Mouse (Mus musculus): ENCODE results near the gene Nfib. TPM values are rescaled to one million over a fixed set of nuclear protein-coding genes. Genes with fewer than 3 reads are reported as not detected.

Nfib gene
- 52.1 and 63.7 TPM in 2 replicates for polyA plus RNA-seq (2015; fragmentation: Nextera tagmentation; extraction: Ambion mirVana)

DNA sequence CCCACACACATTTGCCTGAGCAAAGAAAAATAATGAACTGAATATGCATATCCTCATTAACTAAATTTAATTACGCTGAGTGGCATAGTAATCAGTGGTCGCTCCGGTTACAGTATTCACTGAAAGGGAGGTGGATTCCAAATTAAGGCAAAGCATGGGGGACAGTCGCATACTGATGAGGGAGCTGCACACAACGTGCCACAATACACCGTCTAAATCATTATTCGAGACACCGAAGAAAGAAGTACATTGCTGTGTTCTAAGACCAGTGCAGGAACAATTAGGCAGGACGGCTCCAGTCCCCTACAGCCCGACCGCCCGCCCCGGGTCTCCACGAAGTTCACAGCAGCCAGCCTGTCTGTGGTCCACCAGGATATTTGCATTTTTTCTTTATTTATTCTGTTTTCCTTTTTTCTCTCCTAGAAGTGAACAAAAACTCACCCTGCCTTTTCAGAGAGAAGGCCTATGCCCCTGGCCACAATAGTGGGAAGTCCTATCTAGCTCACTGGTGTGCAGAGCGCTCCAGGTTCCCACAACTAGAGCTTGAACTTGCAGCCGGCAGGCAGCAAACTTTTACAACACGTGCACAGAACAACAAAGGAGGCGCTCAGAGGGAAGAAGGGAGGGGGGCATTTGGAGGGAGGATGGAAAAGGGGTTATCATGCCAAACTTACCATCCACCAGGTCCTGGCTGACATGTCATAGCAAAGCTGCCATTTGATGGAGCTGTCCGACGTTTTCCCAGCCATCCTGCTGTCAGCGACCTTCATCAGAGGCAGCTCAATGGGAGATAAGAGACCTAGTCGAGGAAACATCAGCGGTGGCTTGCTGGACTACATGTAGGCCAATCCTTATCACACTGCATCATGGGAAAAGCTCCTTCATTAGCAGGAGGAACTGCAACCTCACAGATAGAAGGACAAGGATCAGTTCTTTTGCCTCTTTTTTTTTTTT, at the start of gene Nfib:
Gene Nfib, minus strand, starts transcription at position 910 of the 954 bp plus-strand sequence.
- no peak for ATAC-seq
- H3K4me2 ChIP-seq (replicated peaks; ENCODE audit: low read depth, low read length), result no peak within 1 kb of the TSS

DNA sequence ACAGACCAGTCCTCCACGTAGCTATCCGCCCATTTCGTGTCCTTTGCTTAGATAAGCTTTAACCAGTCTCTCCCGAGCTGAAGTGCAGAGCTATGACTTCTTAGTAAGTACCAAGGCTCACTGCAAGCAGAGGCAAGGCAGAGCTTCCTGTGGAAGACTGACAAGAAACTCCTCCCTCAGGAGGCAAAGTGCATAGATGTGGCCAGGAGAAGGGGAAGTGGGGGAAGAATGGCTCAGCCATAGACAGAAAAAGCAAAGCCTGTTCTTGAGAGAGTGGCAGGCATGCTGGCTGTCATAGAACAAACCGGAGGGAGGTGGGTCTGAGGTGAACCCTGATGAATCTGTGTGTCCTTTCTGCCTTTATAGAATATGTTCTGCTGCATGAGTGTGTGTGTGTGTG, 30.2 kb upstream of the Nfib start:
- no peak overlapping the region for H3K27ac ChIP-seq (ENCODE audit: low read length)

More for the DNA sequence above, at the start of gene Nfib:
- TF ChIP-seq CTCF (IDR thresholded peaks at IDR 0.05) (no peak), EP300 (IDR thresholded peaks at IDR 0.05) (no peak)
- Histone ChIP-seq H3K4me1 (ENCODE audit: insufficient read depth, low read depth, low read length) (no peaks in the 10 kb centered on the region), H3K4me3 (ENCODE audit: low read depth, low read length) (no peak within 1 kb of the TSS), H3K36me3 (ENCODE audit: insufficient read depth, low read length) (no peaks in the 10 kb centered on the region), H3K9me3 (ENCODE audit: low read length) (no peaks in the 10 kb centered on the region), H3K9ac (replicated peaks; ENCODE audit: low read depth) (no peak within 1 kb of the TSS), H3K27me3 (replicated peaks; ENCODE audit: insufficient read depth, low read length) (no peaks in the 10 kb centered on the region), H3K27ac (ENCODE audit: low read length) (no peak within 1 kb of the TSS)
- no peak for DNase-seq (ENCODE audit: low spot score)
- WGBS, result 66% methylated on average over 23 of the region's 23 CpGs

DNA sequence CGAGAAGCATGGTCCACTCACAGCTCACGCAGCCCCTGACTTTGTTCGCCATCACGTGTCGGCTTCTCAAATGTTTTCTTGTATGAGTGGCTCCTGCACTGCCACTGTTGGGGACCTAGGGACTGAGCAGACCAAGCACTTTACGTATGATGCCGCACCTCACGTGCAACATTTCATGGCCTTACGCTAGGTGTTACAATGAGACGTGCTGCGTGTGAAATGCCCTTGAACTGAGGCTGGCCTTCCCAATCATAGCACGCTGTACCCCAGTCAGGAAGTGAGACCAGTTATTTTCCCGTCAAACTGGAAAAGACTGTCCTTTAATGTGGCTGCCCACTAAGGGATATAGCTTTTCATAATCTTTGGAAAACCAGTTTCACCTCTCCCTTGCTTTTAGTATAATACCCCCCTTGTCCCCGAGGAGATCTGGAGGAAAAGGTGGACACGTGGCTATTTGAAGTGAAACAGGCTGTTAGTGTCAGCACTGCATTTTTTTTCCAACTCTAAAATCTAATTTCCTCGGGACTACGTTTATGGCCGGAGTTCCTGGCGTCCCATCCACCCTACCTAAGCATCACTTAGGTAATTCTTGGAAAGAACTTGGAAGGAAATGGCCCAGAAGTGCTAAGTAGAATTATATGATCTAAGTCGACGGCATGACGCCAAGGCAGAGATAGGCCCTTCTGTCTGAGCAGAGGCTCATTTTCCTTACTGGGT, 29.4 kb upstream of the Nfib start:
- Histone ChIP-seq H3K4me2 (replicated peaks; ENCODE audit: low read depth, low read length) (no peak overlapping the region), H3K27ac (ENCODE audit: low read length) (no peak overlapping the region), H3K9ac (replicated peaks; ENCODE audit: low read depth) (no peak overlapping the region), H3K9me3 (ENCODE audit: low read length) (no peaks in the 10 kb centered on the region), H3K36me3 (ENCODE audit: insufficient read depth, low read length) (no peaks in the 10 kb centered on the region), H3K4me3 (ENCODE audit: low read depth, low read length) (no peak overlapping the region), H3K4me1 (ENCODE audit: insufficient read depth, low read depth, low read length) (no peaks in the 10 kb centered on the region), H3K27me3 (replicated peaks; ENCODE audit: insufficient read depth, low read length) (no peaks in the 10 kb centered on the region)
- no peak for TF ChIP-seq CTCF (IDR thresholded peaks at IDR 0.05)
- TF ChIP-seq EP300 (IDR thresholded peaks at IDR 0.05), result no peak
- ATAC-seq (0 out of 2 replicates have a peak, but pooled peaks have one; percentile 19), DNase-seq (ENCODE audit: low spot score) (no peak)
- 59% methylated on average over 22 of the region's 22 CpGs for WGBS

More for the DNA sequence above, 30.2 kb upstream of the Nfib start:
- ATAC-seq, result no peak
- no peak for DNase-seq (ENCODE audit: low spot score)
- TF ChIP-seq CTCF (IDR thresholded peaks at IDR 0.05), result no peak
- TF ChIP-seq EP300 (IDR thresholded peaks at IDR 0.05), result no peak
- Histone ChIP-seq H3K9ac (replicated peaks; ENCODE audit: low read depth) (no peak overlapping the region), H3K27me3 (replicated peaks; ENCODE audit: insufficient read depth, low read length) (no peaks in the 10 kb centered on the region), H3K36me3 (ENCODE audit: insufficient read depth, low read length) (no peaks in the 10 kb centered on the region), H3K4me3 (ENCODE audit: low read depth, low read length) (no peak overlapping the region), H3K4me1 (ENCODE audit: insufficient read depth, low read depth, low read length) (no peaks in the 10 kb centered on the region), H3K9me3 (ENCODE audit: low read length) (no peaks in the 10 kb centered on the region), H3K4me2 (replicated peaks; ENCODE audit: low read depth, low read length) (no peak overlapping the region)
- 40% methylated on average over 5 of the region's 5 CpGs for WGBS

DNA sequence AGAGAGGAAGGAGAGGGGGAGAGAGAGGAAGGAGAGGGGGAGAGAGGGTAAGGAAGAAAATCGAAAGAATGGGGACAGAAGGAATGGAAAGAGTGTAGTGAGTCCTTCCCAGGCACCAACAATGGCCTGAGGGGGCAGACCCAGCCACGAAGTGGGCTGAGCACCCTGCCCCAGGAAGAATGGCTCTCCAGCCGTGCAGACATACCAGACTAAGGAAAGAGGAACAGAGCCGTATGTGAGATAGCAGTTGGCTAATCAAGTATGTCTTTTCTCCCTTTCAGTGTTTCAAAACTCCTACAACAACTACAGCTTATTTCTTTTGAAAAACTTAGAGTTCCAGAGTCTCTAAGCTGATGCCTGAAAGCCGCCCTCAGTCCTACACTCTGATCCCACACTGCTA, 28.8 kb upstream of the Nfib start:
- WGBS, result 51% methylated on average over 5 of the region's 5 CpGs
- H3K9ac ChIP-seq (replicated peaks; ENCODE audit: low read depth), result no peak overlapping the region
- H3K4me2 ChIP-seq (replicated peaks; ENCODE audit: low read depth, low read length), result no peak overlapping the region
- no peak overlapping the region for H3K27ac ChIP-seq (ENCODE audit: low read length)
- H3K27me3 ChIP-seq (replicated peaks; ENCODE audit: insufficient read depth, low read length), result no peaks in the 10 kb centered on the region
- H3K4me3 ChIP-seq (ENCODE audit: low read depth, low read length), result no peak overlapping the region
- no peak for ATAC-seq
- H3K9me3 ChIP-seq (ENCODE audit: low read length), result no peaks in the 10 kb centered on the region
- no peak for TF ChIP-seq EP300 (IDR thresholded peaks at IDR 0.05)
- no peak for TF ChIP-seq CTCF (IDR thresholded peaks at IDR 0.05)
- no peaks in the 10 kb centered on the region for H3K4me1 ChIP-seq (ENCODE audit: insufficient read depth, low read depth, low read length)
- no peaks in the 10 kb centered on the region for H3K36me3 ChIP-seq (ENCODE audit: insufficient read depth, low read length)
- no peak for DNase-seq (ENCODE audit: low spot score)

DNA sequence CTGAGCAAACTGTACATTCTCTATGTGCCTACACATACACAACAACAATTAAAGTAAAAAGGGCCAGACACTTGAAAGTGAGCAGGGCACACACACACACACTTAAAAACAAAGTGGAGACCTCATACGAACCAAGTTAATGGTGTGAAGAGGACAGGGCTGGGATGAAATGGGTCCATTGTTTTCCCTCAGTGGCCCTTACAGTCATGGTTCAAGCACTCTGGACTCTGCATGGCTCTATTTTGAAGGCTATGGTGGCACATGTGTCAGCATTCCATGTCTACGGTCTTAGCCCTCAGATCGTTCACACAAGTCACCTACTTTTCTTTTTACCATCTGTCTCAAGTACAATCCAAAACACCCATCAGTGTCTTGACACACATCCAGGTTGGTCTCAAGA, 28.1 kb upstream of the Nfib start:
- ATAC-seq (no peak), DNase-seq (ENCODE audit: low spot score) (no peak)
- Histone ChIP-seq H3K9ac (replicated peaks; ENCODE audit: low read depth) (no peak overlapping the region), H3K4me2 (replicated peaks; ENCODE audit: low read depth, low read length) (no peak overlapping the region), H3K4me1 (ENCODE audit: insufficient read depth, low read depth, low read length) (no peaks in the 10 kb centered on the region), H3K27ac (ENCODE audit: low read length) (no peak overlapping the region), H3K27me3 (replicated peaks; ENCODE audit: insufficient read depth, low read length) (no peaks in the 10 kb centered on the region), H3K9me3 (ENCODE audit: low read length) (no peaks in the 10 kb centered on the region), H3K4me3 (ENCODE audit: low read depth, low read length) (no peak overlapping the region), H3K36me3 (ENCODE audit: insufficient read depth, low read length) (no peaks in the 10 kb centered on the region)
- TF ChIP-seq CTCF (IDR thresholded peaks at IDR 0.05), result no peak
- TF ChIP-seq EP300 (IDR thresholded peaks at IDR 0.05), result no peak
- 80% methylated on average over 3 of the region's 3 CpGs for WGBS

DNA sequence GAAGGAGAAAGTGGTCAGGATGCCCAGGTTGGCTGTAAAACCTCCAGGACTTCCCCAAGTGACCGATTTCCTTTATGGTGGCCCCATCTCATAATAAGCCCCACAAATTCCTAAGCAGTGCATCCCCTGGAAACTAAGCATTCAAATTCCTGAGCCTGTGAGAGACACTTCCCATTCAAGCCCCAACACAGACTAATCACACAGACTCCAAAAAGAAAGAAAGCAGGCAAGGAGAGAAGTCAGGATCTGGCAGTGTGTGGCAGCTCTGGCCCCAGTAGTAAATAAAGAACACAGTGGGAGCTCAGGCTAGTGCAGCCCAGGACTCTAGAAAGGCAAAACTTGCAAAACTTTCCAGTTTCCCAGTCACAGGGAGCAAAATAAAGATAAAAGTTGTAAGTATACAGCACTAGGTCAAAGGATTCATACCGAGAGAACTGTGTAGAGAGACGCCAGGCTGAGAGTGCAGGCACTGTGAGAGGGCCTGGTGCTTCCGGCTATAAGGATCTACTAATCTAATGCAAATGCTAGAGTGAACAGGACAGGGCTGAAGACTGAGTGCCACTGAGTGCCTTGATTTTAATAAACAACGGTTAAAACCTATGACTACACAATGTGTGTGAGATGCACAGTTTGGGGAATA, 24.8 kb upstream of the Nfib start:
- H3K36me3 ChIP-seq (ENCODE audit: insufficient read depth, low read length), result no peaks in the 10 kb centered on the region
- whole genome bisulfite sequencing, result 77% methylated on average over 5 of the region's 5 CpGs

More for the DNA sequence above, 24.8 kb upstream of the Nfib start:
- Histone ChIP-seq H3K9ac (replicated peaks; ENCODE audit: low read depth) (no peak overlapping the region), H3K4me3 (ENCODE audit: low read depth, low read length) (no peak overlapping the region), H3K4me2 (replicated peaks; ENCODE audit: low read depth, low read length) (no peak overlapping the region), H3K27me3 (replicated peaks; ENCODE audit: insufficient read depth, low read length) (no peaks in the 10 kb centered on the region), H3K27ac (ENCODE audit: low read length) (no peak overlapping the region), H3K4me1 (ENCODE audit: insufficient read depth, low read depth, low read length) (no peaks in the 10 kb centered on the region), H3K9me3 (ENCODE audit: low read length) (no peaks in the 10 kb centered on the region)
- TF ChIP-seq EP300 (IDR thresholded peaks at IDR 0.05) (no peak), CTCF (IDR thresholded peaks at IDR 0.05) (no peak)
- DNase-seq (ENCODE audit: low spot score) (no peak), ATAC-seq (no peak)

All from lung, postnatal 0 days (tissue).